Mouse (Mus musculus): ENCODE measurements around the gene Aatk. TPM values are rescaled to one million over a fixed set of nuclear protein-coding genes. Genes with fewer than 3 reads are reported as not detected.

The Aatk gene
- polyA plus RNA-seq, 1 experiment = 25.6 TPM

GRCm38 (mm10) chr11:120052274-120052673 lies 5.3 kb upstream of the Aatk start:
- DNase-seq (ENCODE audit: low read depth) = no peak

- DNase-seq (ENCODE audit: low read depth) = no peak
These were observed 4.3 kb upstream of the Aatk start for GRCm38 (mm10) chr11:120051124-120051811.

- DNase-seq (ENCODE audit: low read depth) = no peak
These were observed 2.1 kb upstream of the Aatk start for GRCm38 (mm10) chr11:120049067-120049466.

- no peak for DNase-seq (ENCODE audit: low read depth)
These were observed 1.2 kb upstream of the Aatk start for GRCm38 (mm10) chr11:120048252-120048556.

- DNase-seq (ENCODE audit: low read depth) = no peak
These were observed 724 bp upstream of the Aatk start for GRCm38 (mm10) chr11:120047531-120048251.

- no peak for DNase-seq (ENCODE audit: low read depth)
These were observed 971 bp downstream of the Aatk start for GRCm38 (mm10) chr11:120045839-120046552.

- DNase-seq (ENCODE audit: low read depth) = no peak
These were observed 1.6 kb downstream of the Aatk start for GRCm38 (mm10) chr11:120045341-120045740.

- no peak for DNase-seq (ENCODE audit: low read depth)
These were observed 4.7 kb downstream of the Aatk start for GRCm38 (mm10) chr11:120042141-120042838.

GRCm38 (mm10) chr11:120041191-120042123 lies 5.5 kb downstream of the Aatk start:
- no peak for DNase-seq (ENCODE audit: low read depth)

GRCm38 (mm10) chr11:120040440-120040839 lies 6.5 kb downstream of the Aatk start:
- DNase-seq (ENCODE audit: low read depth) = no peak

- no peak for DNase-seq (ENCODE audit: low read depth)
These were observed 7.4 kb downstream of the Aatk start for GRCm38 (mm10) chr11:120039581-120039980.

- DNase-seq (ENCODE audit: low read depth) = no peak
These were observed 12.2 kb downstream of the Aatk start for GRCm38 (mm10) chr11:120034762-120035161.

- DNase-seq (ENCODE audit: low read depth) = no peak
These were observed 12.7 kb downstream of the Aatk start for GRCm38 (mm10) chr11:120034306-120034705.

GRCm38 (mm10) chr11:120033473-120033872 lies 13.5 kb downstream of the Aatk start:
- no peak for DNase-seq (ENCODE audit: low read depth)

GRCm38 (mm10) chr11:120032052-120032451 lies 14.9 kb downstream of the Aatk start:
- no peak for DNase-seq (ENCODE audit: low read depth)

- no peak for DNase-seq (ENCODE audit: low read depth)
These were observed 16.6 kb downstream of the Aatk start for GRCm38 (mm10) chr11:120030145-120030901.

- no peak for DNase-seq (ENCODE audit: low read depth)
These were observed 17.4 kb downstream of the Aatk start for GRCm38 (mm10) chr11:120029431-120030144.

GRCm38 (mm10) chr11:120028319-120029092 lies 18.5 kb downstream of the Aatk start:
- DNase-seq (ENCODE audit: low read depth) = no peak

- DNase-seq (ENCODE audit: low read depth) = no peak
These were observed 20.0 kb downstream of the Aatk start for GRCm38 (mm10) chr11:120026941-120027340.

All from gonadal fat pad, adult 2 months (tissue).